Mouse (Mus musculus) embryonic facial prominence, embryonic 12.5 days (tissue): ENCODE data around the gene Il34. TPM values are rescaled to one million over a fixed set of nuclear protein-coding genes. Genes with fewer than 3 reads are reported as not detected.

ENCODE experiments used
- ATAC-seq: fragments of 200-750 bp; cut with Nextera tagmentation; 2 replicates; pipeline ENCODE4 v1.8.0; 2017; ENCODE audit not compliant: insufficient number of reproducible peaks, insufficient read depth, low FRiP score, low TSS enrichment
- H3K27ac ChIP-seq: fragments of 300-500 bp; sonication (generic); 2 replicates; pipeline ENCODE4 v1.5.1; 2016; ENCODE audit warnings: mild to moderate bottlenecking
- H3K27me3 ChIP-seq: fragments of 300-500 bp; sonication (generic); 2 replicates; pipeline ENCODE4 v1.6.1; 2016; ENCODE audit warnings: mild to moderate bottlenecking, moderate library complexity
- H3K36me3 ChIP-seq: fragments of 300-500 bp; sonication (generic); 2 replicates; pipeline ENCODE4 v1.6.1; 2016; ENCODE audit warnings: mild to moderate bottlenecking
- H3K4me1 ChIP-seq: fragments of 300-500 bp; sonication (generic); 2 replicates; pipeline ENCODE4 v1.6.1; 2016
- H3K4me2 ChIP-seq: fragments of 300-500 bp; sonication (generic); replicated peaks from 2 replicates; pipeline ENCODE4 v1.6.1; 2016; ENCODE audit warnings: mild to moderate bottlenecking, moderate library complexity
- H3K4me3 ChIP-seq: fragments of 300-500 bp; sonication (generic); 2 replicates; pipeline ENCODE4 v1.5.1; 2016; ENCODE audit warnings: mild to moderate bottlenecking
- H3K9ac ChIP-seq: fragments of 300-500 bp; sonication (generic); 2 replicates; pipeline ENCODE4 v1.6.1; 2016; ENCODE audit warnings: mild to moderate bottlenecking, moderate library complexity
- H3K9me3 ChIP-seq: fragments of 300-500 bp; sonication (generic); 2 replicates; pipeline ENCODE4 v1.6.1; 2016; ENCODE audit warnings: mild to moderate bottlenecking, moderate library complexity
- WGBS: fragments of 180-500 bp; shearing (Covaris S2); methylation state at CpG from one replicate; pipeline ENCODE4 v1.1.7; 2016; 5-methylcytosine and 5-hydroxymethylcytosine counted together
- polyA plus RNA-seq: library from polyadenylated mRNA; unstranded; fragments of >200 nt; fragmentation: Nextera tagmentation; extraction: Ambion mirVana; gene quantifications from 2 replicates; pipeline ENCODE4 v1.2.1, GENCODE M21; 2016

Gene Il34
- polyA plus RNA-seq, 1 experiment from 2014 or later = 0.46 TPM

DNA sequence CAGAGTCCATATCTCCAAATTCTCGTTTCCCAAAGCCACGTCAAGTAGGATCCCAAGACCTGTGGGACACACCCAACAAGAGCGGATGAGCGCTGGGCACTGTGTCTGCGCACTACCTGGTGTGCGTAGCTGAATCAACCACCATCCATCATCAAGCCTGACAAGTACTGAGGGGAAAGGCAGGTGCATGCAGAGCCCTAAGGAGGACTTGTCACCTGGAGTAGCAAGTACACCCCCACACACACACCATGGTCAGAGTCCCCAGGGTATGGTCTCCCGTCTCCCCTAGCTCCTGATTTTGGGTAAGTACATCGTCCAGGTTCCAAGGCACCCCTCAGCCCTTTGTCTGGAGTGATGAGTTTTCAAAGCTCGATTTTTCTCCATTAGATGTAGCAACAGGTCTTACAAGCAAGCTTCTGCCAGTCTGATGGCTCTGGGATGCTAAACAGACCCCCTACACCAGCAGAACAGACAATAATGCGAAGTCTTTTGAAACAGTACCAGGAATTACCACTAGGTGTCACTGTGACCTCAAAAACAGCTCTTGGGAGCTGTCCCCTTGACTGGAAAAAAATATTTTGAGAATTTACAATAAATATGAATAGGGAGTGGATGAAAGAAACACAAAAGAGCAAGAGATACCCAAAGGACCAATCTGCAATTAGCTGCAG, 56.1 kb downstream of the Il34 start:
- no peak overlapping the region for H3K4me3 ChIP-seq
- ATAC-seq = no peak
- WGBS = 60% methylated on average over 10 of the region's 10 CpGs
- H3K4me2 ChIP-seq = no peak overlapping the region
- no peaks in the 10 kb centered on the region for H3K27me3 ChIP-seq
- H3K27ac ChIP-seq = no peak overlapping the region
- H3K36me3 ChIP-seq = no peaks in the 10 kb centered on the region
- no peaks in the 10 kb centered on the region; the same call in 1 of the 2 replicates for H3K4me1 ChIP-seq
- H3K9ac ChIP-seq = no peak overlapping the region
- H3K9me3 ChIP-seq = no peaks in the 10 kb centered on the region

DNA sequence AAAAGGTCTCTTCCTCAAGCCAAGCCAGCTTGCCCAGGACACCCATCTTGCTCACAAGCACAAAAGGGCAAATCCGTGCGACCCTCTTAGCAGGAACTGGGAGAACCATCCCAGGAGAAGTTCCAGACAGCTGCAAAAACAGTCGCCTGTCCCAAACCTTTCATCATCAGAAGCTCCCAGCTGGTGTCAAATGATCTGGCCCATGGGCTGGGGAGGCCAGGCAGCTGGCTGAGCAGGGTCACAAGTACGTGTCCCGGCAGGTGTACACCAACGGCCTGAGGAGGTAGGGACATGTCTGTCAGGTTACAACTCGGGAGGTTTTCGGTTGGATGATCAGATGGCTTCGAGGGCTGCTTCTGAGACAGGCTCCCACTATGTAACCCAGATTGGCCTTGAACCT, 59.1 kb downstream of the Il34 start:
- Histone ChIP-seq H3K9me3 (no peaks in the 10 kb centered on the region), H3K27me3 (no peaks in the 10 kb centered on the region), H3K4me3 (no peak overlapping the region), H3K4me1 (no peaks in the 10 kb centered on the region), H3K9ac (no peak overlapping the region), H3K27ac (no peak overlapping the region), H3K36me3 (no peaks in the 10 kb centered on the region), H3K4me2 (no peak overlapping the region)
- 57% methylated on average over 9 of the region's 9 CpGs for WGBS
- ATAC-seq = no peak

DNA sequence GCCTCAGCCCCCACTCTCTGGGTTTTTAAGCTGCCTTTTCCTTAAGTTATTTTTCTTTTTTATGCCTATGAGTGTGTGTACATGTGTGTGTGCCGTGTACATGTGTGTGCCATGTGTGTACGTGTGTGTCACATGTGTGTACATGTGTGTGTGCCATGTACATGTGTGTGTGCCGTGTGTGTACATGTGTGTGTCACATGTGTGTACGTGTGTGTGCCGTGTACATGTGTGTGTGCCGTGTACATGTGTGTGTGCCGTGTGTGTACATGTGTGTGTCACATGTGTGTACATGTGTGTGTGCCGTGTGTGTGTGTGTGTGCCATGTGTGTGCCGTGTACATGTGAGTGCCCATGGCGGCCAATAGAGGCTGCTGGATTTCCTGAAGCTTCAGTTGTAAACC, 60.6 kb downstream of the Il34 start:
- WGBS = 87% methylated on average over 10 of the region's 10 CpGs
- Histone ChIP-seq H3K4me2 (no peak overlapping the region), H3K36me3 (peaks cover 3% of the 10 kb centered on the region; the same call in 1 of the 2 replicates), H3K9ac (no peak overlapping the region), H3K27me3 (no peaks in the 10 kb centered on the region), H3K4me3 (no peak overlapping the region), H3K9me3 (no peaks in the 10 kb centered on the region), H3K27ac (no peak overlapping the region), H3K4me1 (no peaks in the 10 kb centered on the region)
- ATAC-seq = no peak

DNA sequence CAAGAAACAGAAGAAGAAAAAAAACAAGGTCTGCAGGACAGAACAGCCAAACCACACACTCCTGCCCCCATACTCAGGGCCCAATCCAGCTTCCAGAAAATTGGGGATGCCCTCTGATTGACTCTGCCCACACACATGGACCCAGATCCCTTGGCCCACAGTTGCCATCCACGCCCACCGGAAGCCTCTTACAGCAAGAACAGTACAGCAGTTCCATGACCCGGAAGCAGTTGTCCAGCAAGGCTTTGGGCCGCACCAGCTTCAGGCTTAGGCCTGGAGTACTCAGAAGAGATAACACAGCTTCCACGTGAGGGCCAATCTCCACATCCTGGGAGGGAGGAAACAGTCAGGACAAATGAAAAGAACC, 63.3 kb downstream of the Il34 start:
- Histone ChIP-seq H3K27me3 (no peaks in the 10 kb centered on the region), H3K4me2 (no peak overlapping the region), H3K4me3 (no peak overlapping the region), H3K9ac (no peak overlapping the region), H3K36me3 (peaks cover 30% of the 10 kb centered on the region), H3K4me1 (no peaks in the 10 kb centered on the region), H3K9me3 (no peaks in the 10 kb centered on the region), H3K27ac (no peak overlapping the region)
- 82% methylated on average over 5 of the region's 5 CpGs for WGBS
- ATAC-seq = no peak

DNA sequence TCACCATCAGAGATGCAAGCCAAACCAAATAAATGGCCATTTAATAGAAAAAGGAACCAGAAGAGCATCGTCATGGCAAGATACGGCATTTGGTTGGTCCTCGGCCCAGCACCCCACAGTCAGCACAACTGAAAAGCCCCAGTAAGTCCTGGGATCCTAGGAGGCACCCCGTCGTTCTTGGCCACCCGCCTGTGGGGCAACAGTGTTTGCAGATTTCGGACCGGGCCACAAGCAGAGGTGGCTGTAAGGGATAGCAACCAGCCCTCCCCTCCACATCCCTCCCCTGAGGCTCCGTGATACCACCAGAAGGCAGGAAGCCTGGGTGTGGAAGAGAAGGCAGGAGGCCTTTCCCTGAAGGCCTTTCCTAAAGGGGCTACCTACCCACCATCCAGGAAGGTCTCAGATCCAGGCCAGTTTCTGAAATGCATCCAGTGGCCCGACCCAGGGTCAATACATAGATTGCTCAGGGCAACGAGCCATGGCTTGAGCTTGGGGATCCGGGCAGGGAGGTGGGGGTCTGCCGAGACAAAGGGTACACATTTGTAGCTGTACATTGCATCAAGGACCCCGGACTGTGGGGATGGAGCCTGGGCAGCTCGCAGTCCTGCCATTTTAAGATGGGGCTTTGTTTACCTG, 63.8 kb downstream of the Il34 start:
- Histone ChIP-seq H3K27me3 (no peaks in the 10 kb centered on the region), H3K9ac (no peak overlapping the region), H3K9me3 (no peaks in the 10 kb centered on the region), H3K36me3 (peaks cover 35% of the 10 kb centered on the region), H3K4me1 (no peaks in the 10 kb centered on the region), H3K4me2 (no peak overlapping the region), H3K4me3 (no peak overlapping the region), H3K27ac (no peak overlapping the region)
- no peak for ATAC-seq
- WGBS = 77% methylated on average over 15 of the region's 15 CpGs

DNA sequence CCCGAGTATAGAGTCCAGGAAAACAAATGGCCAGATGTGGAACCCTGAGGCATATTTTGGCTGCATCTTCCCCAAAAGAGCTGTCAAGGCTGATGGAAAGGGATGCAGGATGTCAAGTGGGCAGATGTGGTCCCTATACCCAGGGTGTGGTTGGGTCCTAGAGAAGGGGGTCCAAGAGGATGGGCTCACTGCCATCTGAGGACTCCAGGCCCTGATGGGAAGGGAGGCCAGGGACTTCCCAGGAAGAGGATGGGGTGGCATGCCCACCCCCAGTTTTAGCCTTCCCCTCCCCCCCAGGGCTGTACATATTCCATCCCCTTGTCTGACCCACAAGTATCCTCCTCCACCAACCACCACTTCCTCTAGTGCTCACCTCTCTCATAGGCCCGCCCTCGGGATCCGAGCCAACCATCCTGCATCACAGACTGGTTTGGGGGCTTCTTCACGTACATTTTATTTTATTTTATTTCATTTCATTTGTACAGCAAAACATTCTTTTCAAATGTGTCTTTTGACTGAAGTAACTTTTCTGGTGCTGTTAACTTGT, 65.0 kb downstream of the Il34 start:
- H3K9me3 ChIP-seq = no peaks in the 10 kb centered on the region
- H3K36me3 ChIP-seq = peaks cover 46% of the 10 kb centered on the region
- no peaks in the 10 kb centered on the region for H3K4me1 ChIP-seq
- H3K27me3 ChIP-seq = no peaks in the 10 kb centered on the region
- WGBS = 85% methylated on average over 5 of the region's 5 CpGs
- H3K4me2 ChIP-seq = no peak overlapping the region
- H3K9ac ChIP-seq = no peak overlapping the region
- ATAC-seq = no peak
- H3K27ac ChIP-seq = no peak overlapping the region
- H3K4me3 ChIP-seq = no peak overlapping the region

DNA sequence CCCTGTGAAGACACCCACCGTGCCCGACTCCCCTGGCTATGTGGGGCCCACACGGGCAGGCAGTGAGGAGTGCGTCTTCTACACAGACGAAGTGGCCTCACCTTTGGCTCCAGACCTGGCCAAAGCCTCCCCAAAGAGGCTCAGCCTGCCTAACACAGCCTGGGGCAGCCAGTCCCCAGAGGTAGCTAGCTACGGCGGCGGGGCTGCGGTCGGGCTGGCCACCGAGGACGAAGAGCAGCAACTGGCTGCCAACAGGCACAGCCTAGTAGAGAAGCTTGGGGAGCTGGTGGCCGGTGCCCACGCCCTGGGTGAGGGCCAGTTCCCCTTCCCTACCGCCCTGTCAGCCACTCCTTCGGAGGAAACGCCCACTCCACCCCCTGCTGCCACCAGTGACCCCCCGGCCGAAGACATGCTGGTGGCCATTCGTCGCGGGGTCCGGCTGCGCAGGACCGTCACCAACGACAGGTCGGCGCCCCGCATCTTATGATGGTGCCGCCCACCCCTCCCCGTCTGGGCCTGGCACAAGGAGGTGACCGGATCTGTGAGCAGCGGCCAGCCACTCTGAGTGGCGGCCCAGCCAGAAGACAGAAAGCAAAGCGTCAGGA, 67.0 kb downstream of the Il34 start:
- ATAC-seq = no peak
- H3K9ac ChIP-seq = no peak overlapping the region
- no peak overlapping the region for H3K4me2 ChIP-seq
- H3K4me3 ChIP-seq = no peak overlapping the region
- no peaks in the 10 kb centered on the region for H3K4me1 ChIP-seq
- H3K27ac ChIP-seq = no peak overlapping the region
- no peaks in the 10 kb centered on the region for H3K9me3 ChIP-seq
- no peaks in the 10 kb centered on the region for H3K27me3 ChIP-seq
- whole genome bisulfite sequencing = 93% methylated on average over 35 of the region's 35 CpGs
- peaks cover 63% of the 10 kb centered on the region for H3K36me3 ChIP-seq

DNA sequence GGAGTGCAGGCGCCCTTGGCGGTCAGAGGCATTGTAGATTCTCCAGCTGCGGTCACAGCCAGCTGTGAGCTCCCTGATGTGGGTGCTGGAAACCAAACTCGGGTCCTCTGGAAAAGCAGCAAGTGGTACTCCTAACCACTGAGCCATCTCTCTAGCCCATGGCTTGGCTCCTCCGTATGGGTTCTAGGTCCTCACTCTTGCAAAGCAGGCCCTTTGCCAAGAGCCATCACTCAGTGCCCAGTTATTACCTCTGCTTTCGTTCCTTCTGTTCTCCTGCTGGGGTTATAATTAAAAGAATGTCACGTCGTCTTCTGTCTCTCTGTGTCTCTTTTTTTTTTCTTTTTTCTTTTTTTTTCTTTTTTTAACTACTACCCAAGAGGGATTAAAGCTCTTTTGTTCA, 72.7 kb downstream of the Il34 start:
- Histone ChIP-seq H3K4me3 (no peak overlapping the region), H3K27me3 (no peaks in the 10 kb centered on the region), H3K27ac (no peak overlapping the region), H3K9ac (no peak overlapping the region), H3K36me3 (peaks cover 93% of the 10 kb centered on the region), H3K4me1 (no peaks in the 10 kb centered on the region), H3K4me2 (no peak overlapping the region), H3K9me3 (no peaks in the 10 kb centered on the region)
- WGBS = 97% methylated on average over 8 of the region's 8 CpGs
- ATAC-seq = no peak

DNA sequence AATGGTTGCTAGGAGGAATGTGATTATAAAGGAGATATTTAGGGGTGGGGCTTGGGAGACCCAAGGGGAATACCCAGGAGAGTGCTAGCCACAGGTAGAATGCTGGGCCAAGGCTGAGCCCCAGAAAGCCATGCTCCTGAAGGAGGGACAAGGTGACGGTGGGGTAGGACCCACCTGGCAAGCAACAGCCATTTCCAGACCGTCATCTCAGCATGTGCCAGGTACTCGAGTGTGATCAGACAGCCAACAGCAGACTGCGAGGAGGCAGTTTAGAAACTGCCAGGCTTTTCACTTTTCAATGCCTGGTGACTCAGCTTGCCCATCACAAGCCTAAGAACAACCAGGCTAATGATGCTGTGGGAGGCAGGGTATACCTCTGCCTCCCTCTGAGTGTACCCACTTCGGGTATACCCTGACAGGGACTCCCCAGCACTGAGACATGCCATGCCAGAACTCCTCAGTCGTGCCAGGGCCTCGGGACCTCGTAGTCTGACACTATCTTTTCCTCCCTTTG, 74.3 kb downstream of the Il34 start:
- peaks cover 7% of the 10 kb centered on the region; the same call in 1 of the 2 replicates for H3K4me1 ChIP-seq
- H3K9ac ChIP-seq = no peak overlapping the region
- peaks cover 91% of the 10 kb centered on the region for H3K36me3 ChIP-seq
- no peak overlapping the region for H3K4me3 ChIP-seq
- H3K27ac ChIP-seq = no peak overlapping the region
- H3K9me3 ChIP-seq = no peaks in the 10 kb centered on the region
- ATAC-seq = no peak; the same call in 1 of the 2 replicates
- WGBS = 88% methylated on average over 8 of the region's 8 CpGs
- H3K4me2 ChIP-seq = no peak overlapping the region
- H3K27me3 ChIP-seq = no peaks in the 10 kb centered on the region

DNA sequence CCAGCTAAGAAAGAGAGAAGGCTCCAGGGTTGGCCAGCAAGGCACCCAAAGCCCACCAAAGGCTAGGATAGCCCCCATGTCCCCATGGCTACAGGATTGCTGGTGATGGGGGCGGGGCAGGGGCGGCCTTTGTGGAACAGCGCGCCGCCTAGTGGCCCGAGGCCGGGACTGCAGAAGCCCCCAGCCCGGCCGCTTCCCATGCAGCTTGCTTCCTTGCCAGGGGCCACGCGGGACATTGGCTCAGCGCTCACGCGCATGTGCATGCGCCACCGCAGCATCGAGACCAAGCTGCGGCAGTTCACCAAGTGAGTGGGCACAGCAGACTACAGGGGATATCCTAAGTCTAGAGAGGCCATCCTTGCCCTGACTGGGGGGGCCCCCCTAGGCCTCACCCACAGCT, 78.8 kb downstream of the Il34 start:
- Histone ChIP-seq H3K27ac (no peak overlapping the region), H3K4me3 (no peak overlapping the region), H3K36me3 (peaks cover 59% of the 10 kb centered on the region), H3K27me3 (no peaks in the 10 kb centered on the region), H3K9ac (peak overlapping the region; percentile 15; the same call in 1 of the 2 replicates), H3K9me3 (no peaks in the 10 kb centered on the region), H3K4me1 (peaks cover 50% of the 10 kb centered on the region), H3K4me2 (no peak overlapping the region; the same call in 1 of the 2 replicates)
- 7% methylated on average over 18 of the region's 18 CpGs for WGBS
- no peak for ATAC-seq

DNA sequence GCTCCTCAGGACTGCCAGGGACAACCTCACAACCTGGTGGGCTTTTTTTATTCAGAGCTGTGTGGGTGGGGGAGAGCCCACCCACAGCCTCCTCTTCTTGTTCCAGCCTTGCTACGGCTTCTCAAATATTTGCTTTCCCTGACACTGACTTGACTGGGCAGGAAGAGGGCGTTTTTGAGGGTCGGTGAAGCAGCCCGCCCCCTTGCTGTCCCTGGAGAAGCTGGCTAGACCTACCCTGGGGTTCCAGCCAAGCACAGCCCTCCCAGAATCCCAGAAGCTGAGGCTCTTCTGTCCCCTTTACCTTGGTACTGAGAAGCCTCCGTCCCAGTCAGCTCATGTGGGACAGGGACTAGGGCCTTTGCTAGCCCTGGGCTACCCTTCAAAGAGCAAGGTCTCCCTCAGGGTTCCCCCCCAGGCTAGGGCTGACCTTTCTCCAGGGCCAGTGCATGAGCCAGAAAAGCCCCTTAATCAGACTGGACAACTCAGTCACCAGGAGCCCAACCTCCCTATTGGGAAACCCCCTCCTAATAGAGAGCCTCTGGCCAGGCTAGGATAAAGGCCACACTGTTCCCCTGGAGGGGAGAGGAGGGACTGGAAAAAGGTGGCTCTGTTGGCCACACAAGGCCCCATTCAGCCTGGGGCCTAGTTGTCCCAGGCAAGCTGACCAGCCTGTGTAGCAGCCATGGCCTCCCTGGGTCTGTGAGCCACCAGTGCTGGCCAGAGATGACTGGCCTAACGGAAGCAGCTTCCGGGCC, 80.5 kb downstream of the Il34 start:
- WGBS = 26% methylated on average over 7 of the region's 7 CpGs
- Histone ChIP-seq H3K4me2 (peak overlapping the region; percentile 8; the same call in 1 of the 2 replicates), H3K27me3 (no peaks in the 10 kb centered on the region), H3K4me1 (peaks cover 56% of the 10 kb centered on the region), H3K36me3 (peaks cover 44% of the 10 kb centered on the region), H3K9me3 (no peaks in the 10 kb centered on the region), H3K27ac (peak overlapping the region; percentile 74), H3K9ac (peak overlapping the region; percentile 36; the same call in 1 of the 2 replicates), H3K4me3 (no peak overlapping the region)
- ATAC-seq = no peak
